Mouse (Mus musculus): Measurements from ENCODE around the gene Ptch2.
A peak's percentile ranks its signal among the peaks of the same experiment; 100 is the strongest.

The Ptch2 gene

GRCm38 (mm10) chr4:117104672-117105071, 8.8 kb downstream of the Ptch2 start:
- peak; percentile 31 for DNase-seq (ENCODE audit: low read depth, low spot score)

- DNase-seq (ENCODE audit: low read depth, low spot score) = no peak
These were observed 9.3 kb downstream of the Ptch2 start for GRCm38 (mm10) chr4:117105127-117105526.

GRCm38 (mm10) chr4:117107813-117108523, 12.1 kb downstream of the Ptch2 start:
- DNase-seq (ENCODE audit: low read depth, low spot score) = no peak

- DNase-seq (ENCODE audit: low read depth, low spot score) = no peak
These were observed 12.6 kb downstream of the Ptch2 start for GRCm38 (mm10) chr4:117108524-117108849.

- DNase-seq (ENCODE audit: low read depth, low spot score) = no peak
These were observed 13.5 kb downstream of the Ptch2 start for GRCm38 (mm10) chr4:117109330-117109729.

GRCm38 (mm10) chr4:117110249-117110648, 14.4 kb downstream of the Ptch2 start:
- DNase-seq (ENCODE audit: low read depth, low spot score) = no peak

- DNase-seq (ENCODE audit: low read depth, low spot score) = no peak
These were observed 15.1 kb downstream of the Ptch2 start for GRCm38 (mm10) chr4:117110985-117111384.

GRCm38 (mm10) chr4:117113237-117113636, 17.4 kb downstream of the Ptch2 start:
- DNase-seq (ENCODE audit: low read depth, low spot score) = peak; percentile 37

GRCm38 (mm10) chr4:117115592-117115991, 19.7 kb downstream of the Ptch2 start:
- DNase-seq (ENCODE audit: low read depth, low spot score) = no peak

- DNase-seq (ENCODE audit: low read depth, low spot score) = no peak
These were observed 22.1 kb downstream of the Ptch2 start for GRCm38 (mm10) chr4:117117931-117118330.

GRCm38 (mm10) chr4:117119636-117120035, 23.8 kb downstream of the Ptch2 start:
- DNase-seq (ENCODE audit: low read depth, low spot score) = no peak

GRCm38 (mm10) chr4:117120052-117120444, 24.2 kb downstream of the Ptch2 start:
- DNase-seq (ENCODE audit: low read depth, low spot score) = no peak

GRCm38 (mm10) chr4:117120445-117121414, 24.9 kb downstream of the Ptch2 start:
- peak; percentile 91 for DNase-seq (ENCODE audit: low read depth, low spot score)

- DNase-seq (ENCODE audit: low read depth, low spot score) = no peak
These were observed 26.3 kb downstream of the Ptch2 start for GRCm38 (mm10) chr4:117122209-117122608.

- DNase-seq (ENCODE audit: low read depth, low spot score) = peak; percentile 58
These were observed 27.8 kb downstream of the Ptch2 start for GRCm38 (mm10) chr4:117123546-117124217.

GRCm38 (mm10) chr4:117124218-117124517, 28.3 kb downstream of the Ptch2 start:
- no peak for DNase-seq (ENCODE audit: low read depth, low spot score)

GRCm38 (mm10) chr4:117124518-117125347, 28.9 kb downstream of the Ptch2 start:
- DNase-seq (ENCODE audit: low read depth, low spot score) = peak; percentile 93

- DNase-seq (ENCODE audit: low read depth, low spot score) = no peak
These were observed 29.6 kb downstream of the Ptch2 start, which contains the start of gene Btbd19 for GRCm38 (mm10) chr4:117125348-117125909. TSS of gene Btbd19 (minus strand) at chr4:117125725.

- peak; percentile 85 for DNase-seq (ENCODE audit: low read depth, low spot score)
These were observed 30.2 kb downstream of the Ptch2 start for GRCm38 (mm10) chr4:117125910-117126674.

GRCm38 (mm10) chr4:117126675-117127290, 30.9 kb downstream of the Ptch2 start, which contains the start of gene Tctex1d4:
TSS of gene Tctex1d4 (plus strand) at chr4:117126794.
- peak; percentile 29 for DNase-seq (ENCODE audit: low read depth, low spot score)
